In genomic region chr12:46520942-46521341, GRCm38 (mm10) we compare ENCODE assay signal across 15 mouse cellular contexts.
DNase-seq lines count a peak whose midpoint lies in the region; ATAC-seq lines count a peak whose summit lies in the region.
"Had no signal": no experiment of that assay in that cellular context is flagged by ENCODE, and none has a peak within 500 bp of the region (broad histone marks: within the 10 kb centered on the region; RNA-seq: fewer than 3 reads in every experiment).

No protein-coding gene starts in this region.

- WGBS in forebrain, embryonic 16.5 days, result 8% methylated on average over 3 of the region's 3 CpGs
- 44% methylated on average over 3 of the region's 3 CpGs for WGBS in limb, embryonic 10.5 days

- no peaks in the 10 kb centered on the region for H3K36me3 ChIP-seq in forebrain, embryonic 16.5 days (ENCODE audit: control insufficient read depth, insufficient read depth)
- H3K36me3 ChIP-seq in limb, embryonic 10.5 days, result no peaks in the 10 kb centered on the region
- H3K36me3 ChIP-seq: limb, embryonic 15.5 days; midbrain, embryonic 12.5 days had no signal

- H3K9me3 ChIP-seq in forebrain, embryonic 16.5 days (ENCODE audit: control insufficient read depth, low read length), result no peaks in the 10 kb centered on the region
- no peaks in the 10 kb centered on the region for H3K9me3 ChIP-seq in limb, embryonic 10.5 days (replicated peaks)
- H3K9me3 ChIP-seq: limb, embryonic 15.5 days; midbrain, embryonic 12.5 days had no signal

- H3K27me3 ChIP-seq in forebrain, embryonic 16.5 days (replicated peaks; ENCODE audit: control insufficient read depth, insufficient read depth, low read length), result no peaks in the 10 kb centered on the region
- no peaks in the 10 kb centered on the region for H3K27me3 ChIP-seq in limb, embryonic 10.5 days (ENCODE audit: low read depth, poor library complexity, severe bottlenecking)
- H3K27me3 ChIP-seq: limb, embryonic 15.5 days; midbrain, embryonic 12.5 days had no signal

- no peak overlapping the region for H3K4me3 ChIP-seq in forebrain, embryonic 16.5 days (replicated peaks; ENCODE audit: low read length)
- H3K4me3 ChIP-seq in limb, embryonic 10.5 days, result no peak overlapping the region
- H3K4me3 ChIP-seq: limb, embryonic 15.5 days; midbrain, embryonic 12.5 days had no signal

- H3K9ac ChIP-seq in forebrain, embryonic 16.5 days (replicated peaks; ENCODE audit: low read depth, low read length), result no peak overlapping the region
- H3K9ac ChIP-seq: limb, embryonic 15.5 days; midbrain, embryonic 12.5 days had no signal

- H3K4me2 ChIP-seq in forebrain, embryonic 16.5 days (ENCODE audit: low read length), result no peak overlapping the region
- H3K4me2 ChIP-seq: limb, embryonic 15.5 days; midbrain, embryonic 12.5 days had no signal

- no peaks in the 10 kb centered on the region for H3K4me1 ChIP-seq in forebrain, embryonic 16.5 days (replicated peaks; ENCODE audit: control insufficient read depth, insufficient read depth, low read length)
- H3K4me1 ChIP-seq in limb, embryonic 10.5 days, result peaks cover 4% of the 10 kb centered on the region; the same call in 1 of the 2 replicates
- H3K4me1 ChIP-seq: limb, embryonic 15.5 days; midbrain, embryonic 12.5 days had no signal

- H3K27ac ChIP-seq in forebrain, embryonic 16.5 days (ENCODE audit: low read length), result no peak overlapping the region
- H3K27ac ChIP-seq in limb, embryonic 10.5 days, result 0 out of 2 replicates have a peak overlapping the region, but pooled peaks have one; percentile 9
- H3K27ac ChIP-seq: kidney, postnatal 0 days; limb, embryonic 15.5 days; midbrain, embryonic 12.5 days; stomach, postnatal 0 days had no signal

- DNase-seq in embryo, embryonic 10 days (ENCODE audit: low spot score), result peak; percentile 7
- no peak for DNase-seq in embryo, embryonic 9.5 days (ENCODE audit: extremely low spot score)
- peak; percentile 12 for DNase-seq in brain, adult 2 months (ENCODE audit: low read depth, low spot score)
- DNase-seq in limb, embryonic 10.5 days (ENCODE audit: low spot score), result no peak
- no peak for DNase-seq in urinary bladder, postnatal 36 days (ENCODE audit: low spot score in 2 of 2)
- DNase-seq in right cerebral cortex, adult 18-20 months, result no peak
- DNase-seq in gastrocnemius, postnatal 4 days (ENCODE audit: low spot score in 2 of 2), result no peak
- DNase-seq: adrenal gland, postnatal 10 days; gastrocnemius, postnatal 14 days had no signal

- ATAC-seq in forebrain, embryonic 16.5 days, result peak; percentile 83
- ATAC-seq: lung, postnatal 0 days had no signal

Comparison
In these comparisons a context has a peak if more than half of its experiments do, and no peak if none do; other contexts are left out.
1. DNase-seq: peak in embryo, embryonic 10 days (single experiment) and brain, adult 2 months (single experiment); none in embryo, embryonic 9.5 days (single experiment), limb, embryonic 10.5 days (single experiment), urinary bladder, postnatal 36 days (0 of 2), right cerebral cortex, adult 18-20 months (single experiment) and gastrocnemius, postnatal 4 days (0 of 2).